Mouse (Mus musculus) megakaryocyte progenitor cell, adult 5-6 weeks (primary cell): ENCODE measurements around the gene Map4k2. TPM values are rescaled to one million over a fixed set of nuclear protein-coding genes. Genes with fewer than 3 reads are reported as not detected.
A peak's percentile ranks its signal among the peaks of the same experiment; 100 is the strongest.

Source experiments
- ATAC-seq: replicated peaks from 2 replicates; pipeline ENCODE4 v1.8.0; 2016; ENCODE audit warnings: mild to moderate bottlenecking, moderate TSS enrichment, inconsistent platforms; ENCODE audit not compliant: poor library complexity
- total RNA-seq, 2 experiments: library from RNA; stranded (forward) in 1 of 2; stranded (reverse) in 1 of 2; fragments of 157-497, 149-512 nt in 1 of 2; fragments of 200-1000 nt in 1 of 2; gene quantifications; 2 replicates each; pipeline versions ENCODE4 v1.2.3 to v1.2.4; 2015 to 2017

Map4k2 gene
- total RNA-seq, 2 experiments from 2014 or later, result 15.8 to 30.5 TPM

- ATAC-seq, result no peak
These were observed 34.7 kb downstream of the Map4k2 start for GRCm38 (mm10) chr19:6375423-6376254.

GRCm38 (mm10) chr19:6376255-6376564, 35.3 kb downstream of the Map4k2 start:
- ATAC-seq, result peak; percentile 47

- no peak for ATAC-seq
These were observed 35.7 kb downstream of the Map4k2 start for GRCm38 (mm10) chr19:6376643-6377042.

GRCm38 (mm10) chr19:6377327-6378040, 36.5 kb downstream of the Map4k2 start:
- no peak for ATAC-seq

GRCm38 (mm10) chr19:6380411-6381166, 39.7 kb downstream of the Map4k2 start:
- ATAC-seq, result no peak

- no peak for ATAC-seq
These were observed 40.3 kb downstream of the Map4k2 start for GRCm38 (mm10) chr19:6381238-6381637.

GRCm38 (mm10) chr19:6382323-6382924, 41.5 kb downstream of the Map4k2 start:
- 0 out of 2 replicates have a peak, but pooled peaks have one; percentile 6 for ATAC-seq

GRCm38 (mm10) chr19:6383470-6383869, 42.5 kb downstream of the Map4k2 start:
- no peak for ATAC-seq

GRCm38 (mm10) chr19:6384128-6384527, 43.2 kb downstream of the Map4k2 start, which contains the start of gene Pygm:
Gene Pygm (plus strand): TSS chr19:6384399.
- ATAC-seq, result peak; percentile 45

GRCm38 (mm10) chr19:6384954-6385353, 44.0 kb downstream of the Map4k2 start:
- ATAC-seq, result no peak

GRCm38 (mm10) chr19:6385419-6385818, 44.5 kb downstream of the Map4k2 start:
- no peak for ATAC-seq

GRCm38 (mm10) chr19:6385821-6386220, 44.9 kb downstream of the Map4k2 start:
- ATAC-seq, result no peak

GRCm38 (mm10) chr19:6386234-6386633, 45.3 kb downstream of the Map4k2 start:
- ATAC-seq, result no peak

GRCm38 (mm10) chr19:6388006-6388405, 47.1 kb downstream of the Map4k2 start:
- peak; percentile 29; the same call in 1 of the 2 replicates for ATAC-seq

- peak; percentile 26; the same call in 1 of the 2 replicates for ATAC-seq
These were observed 48.9 kb downstream of the Map4k2 start for GRCm38 (mm10) chr19:6389803-6390202.

GRCm38 (mm10) chr19:6390251-6390650, 49.3 kb downstream of the Map4k2 start:
- ATAC-seq, result no peak

GRCm38 (mm10) chr19:6392743-6393393, 51.9 kb downstream of the Map4k2 start:
- peak; percentile 42 for ATAC-seq

- ATAC-seq, result no peak
These were observed 52.7 kb downstream of the Map4k2 start for GRCm38 (mm10) chr19:6393637-6394036.

GRCm38 (mm10) chr19:6396237-6396636, 55.3 kb downstream of the Map4k2 start:
- no peak for ATAC-seq

GRCm38 (mm10) chr19:6397582-6398249, 56.8 kb downstream of the Map4k2 start:
- ATAC-seq, result no peak
